Mouse (Mus musculus) adrenal gland, postnatal 4 days (tissue): Measurements from ENCODE around the gene B3gat2. TPM values are rescaled to one million over a fixed set of nuclear protein-coding genes. Genes with fewer than 3 reads are reported as not detected.

Experiments
- total RNA-seq, 2 experiments: library from RNA; stranded (reverse); gene quantifications; 2 replicates each; pipeline ENCODE4 v1.2.3; 2021

B3gat2 gene
- total RNA-seq, 2 experiments from 2014 or later: 0.42 to 4.2 TPM

Other genes with a start within 250 kb of the B3gat2 start
- gene Smap1, start 160.6 kb downstream of the B3gat2 start, total RNA-seq: 10 to 100 TPM; 80.0 to 84.1 TPM
- 10 to 100 TPM; 59.2 to 71.4 TPM for gene Sdhaf4, start 243.9 kb downstream of the B3gat2 start, total RNA-seq